ENCODE assay signal across 8 mouse cellular contexts in genomic region chr6:47672741-47673140, GRCm38 (mm10).
DNase-seq lines count a peak whose midpoint lies in the region; ATAC-seq and TF ChIP-seq lines count a peak whose summit lies in the region.
"Not testable (repeated sequence)": the region's sequence is repeated elsewhere in the genome, so short reads cannot be mapped to it uniquely, and the experiment has no call there.

No protein-coding gene starts in this region.

- TF ChIP-seq CTCF in lung, adult 2 months (IDR thresholded peaks at IDR 0.05; ENCODE audit: insufficient read depth, low read length): not testable (repeated sequence)

- ATAC-seq in intestine, embryonic 14.5 days (replicated peaks; ENCODE audit: low FRiP score, low TSS enrichment, low read depth): not testable (repeated sequence)

- not testable (repeated sequence) for H3K27ac ChIP-seq in embryonic facial prominence, embryonic 10.5 days (replicated peaks); intestine, embryonic 14.5 days (ENCODE audit: low read depth)

- H3K27me3 ChIP-seq in embryonic facial prominence, embryonic 10.5 days (replicated peaks; ENCODE audit: low read depth, poor library complexity, severe bottlenecking); intestine, embryonic 14.5 days (replicated peaks; ENCODE audit: control insufficient read depth, insufficient read depth, low read length): not testable (repeated sequence)

- H3K4me2 ChIP-seq in intestine, embryonic 14.5 days (ENCODE audit: low read length): peak overlapping the region; percentile 33; the same call in 1 of the 2 replicates

- not testable (repeated sequence) for H3K9ac ChIP-seq in intestine, embryonic 14.5 days (ENCODE audit: low read length)

- H3K4me3 ChIP-seq in embryonic facial prominence, embryonic 10.5 days: peak overlapping the region; percentile 52
- H3K4me3 ChIP-seq in intestine, embryonic 14.5 days (ENCODE audit: low read depth, low read length): 0 out of 2 replicates have a peak overlapping the region, but pooled peaks have one; percentile 10
- not testable (repeated sequence) for H3K4me3 ChIP-seq in lung, adult 2 months (replicated peaks; ENCODE audit: extremely low read depth, low read depth, low read length)

- not testable (repeated sequence) for H3K4me1 ChIP-seq in embryonic facial prominence, embryonic 10.5 days; intestine, embryonic 14.5 days (replicated peaks; ENCODE audit: control insufficient read depth, insufficient read depth, low read length); lung, adult 2 months (ENCODE audit: control insufficient read depth, insufficient read depth, low read length)

- 36% methylated on average over 13 of the region's 33 CpGs for WGBS in embryonic facial prominence, embryonic 10.5 days
- WGBS in intestine, embryonic 14.5 days: 5% methylated on average over 7 of the region's 33 CpGs
- 1% methylated on average over 12 of the region's 33 CpGs for WGBS in lung, adult 2 months

- TF ChIP-seq POLR2A in lung, adult 2 months (IDR thresholded peaks at IDR 0.05; ENCODE audit: borderline replicate concordance, extremely low read depth, low read depth, low read length): not testable (repeated sequence)

- DNase-seq in T-cell, adult 2 months (ENCODE audit: low spot score): peak; percentile 25
- DNase-seq in embryonic facial prominence, embryonic 10.5 days (ENCODE audit: low spot score); intestine, embryonic 14.5 days (ENCODE audit: low spot score): not testable (repeated sequence)
- DNase-seq in heart, adult 18-20 months: peak; percentile 32 to 69
- peak; percentile 38 to 43 for DNase-seq in layer of hippocampus, postnatal 25 days (ENCODE audit: extremely low spot score in 1 of 2, low spot score in 1 of 2)
- peak; percentile 56 for DNase-seq in lung, adult 2 months
- DNase-seq in right cerebral cortex, adult 18-20 months: peak; percentile 41
- DNase-seq in thymus, postnatal 14 days: peak; percentile 67

- H3K9me3 ChIP-seq in embryonic facial prominence, embryonic 10.5 days; intestine, embryonic 14.5 days (ENCODE audit: control insufficient read depth, low read length): not testable (repeated sequence)

- H3K36me3 ChIP-seq in embryonic facial prominence, embryonic 10.5 days (replicated peaks); intestine, embryonic 14.5 days (ENCODE audit: control insufficient read depth, insufficient read depth, low read length): not testable (repeated sequence)
